Mouse (Mus musculus): Measurements from ENCODE around the gene Plcxd2.

GRCm38 (mm10) chr16:45922546-45923229 is 87.3 kb downstream of the Plcxd2 start:
- TF ChIP-seq CTCF (IDR thresholded peaks at IDR 0.05; ENCODE audit: borderline replicate concordance, insufficient read depth, low read depth, low read length) = no peak
- no peak for TF ChIP-seq POLR2A (IDR thresholded peaks at IDR 0.05; ENCODE audit: borderline replicate concordance, insufficient read depth, low read length)
